Mouse (Mus musculus) intestine, embryonic 16.5 days (tissue): ENCODE measurements around the gene Gstz1. TPM values are rescaled to one million over a fixed set of nuclear protein-coding genes. Genes with fewer than 3 reads are reported as not detected.
"Not testable (repeated sequence)": the region's sequence is repeated elsewhere in the genome, so short reads cannot be mapped to it uniquely, and the experiment has no call there.

Experiments
- ATAC-seq: fragments of 200-750 bp; cut with Nextera tagmentation; 2 replicates; pipeline ENCODE4 v1.8.0; 2017; ENCODE audit warnings: moderate TSS enrichment, moderate library complexity
- H3K27ac ChIP-seq: fragments of 300-500 bp; sonication (generic); 2 replicates; pipeline ENCODE4 v1.5.1; 2014; ENCODE audit warnings: mild to moderate bottlenecking, low read length
- H3K27me3 ChIP-seq: fragments of 300-500 bp; sonication (generic); replicated peaks from 2 replicates; pipeline ENCODE4 v1.6.1; 2014; ENCODE audit warnings: low read length, control low read depth, mixed read lengths; ENCODE audit not compliant: control insufficient read depth, insufficient read depth
- H3K36me3 ChIP-seq: fragments of 300-500 bp; sonication (generic); 2 replicates; pipeline ENCODE4 v1.6.1; 2014; ENCODE audit warnings: low read length, control low read depth; ENCODE audit not compliant: control insufficient read depth, insufficient read depth
- H3K4me1 ChIP-seq: fragments of 300-500 bp; sonication (generic); 2 replicates; pipeline ENCODE4 v1.6.1; 2014; ENCODE audit warnings: low read length, control low read depth, mixed read lengths; ENCODE audit not compliant: control insufficient read depth, insufficient read depth
- H3K4me2 ChIP-seq: fragments of 300-500 bp; sonication (generic); 2 replicates; pipeline ENCODE4 v1.6.1; 2014; ENCODE audit warnings: low read depth, low read length, control low read depth
- H3K4me3 ChIP-seq: fragments of 300-500 bp; sonication (generic); 2 replicates; pipeline ENCODE4 v1.5.1; 2014; ENCODE audit warnings: mild to moderate bottlenecking, low read length
- H3K9ac ChIP-seq: fragments of 300-500 bp; sonication (generic); 2 replicates; pipeline ENCODE4 v1.6.1; 2014; ENCODE audit warnings: low read depth, low read length
- H3K9me3 ChIP-seq: fragments of 300-500 bp; sonication (generic); 2 replicates; pipeline ENCODE4 v1.6.1; 2016; ENCODE audit warnings: low read length, control low read depth; ENCODE audit not compliant: control insufficient read depth
- WGBS: fragments of 180-500 bp; shearing (Covaris S2); extraction: QIAGEN DNeasy Blood & Tissue Kit; methylation state at CpG from one replicate; pipeline ENCODE4 v1.1.7; 2014; 5-methylcytosine and 5-hydroxymethylcytosine counted together
- polyA plus RNA-seq: library from polyadenylated mRNA; unstranded; fragments of >200 nt; fragmentation: Nextera tagmentation; extraction: Ambion mirVana; gene quantifications from 2 replicates; pipeline ENCODE4 v1.2.1, GENCODE M21; 2015

Gstz1 gene
- polyA plus RNA-seq, 1 experiment from 2014 or later: 61.2 TPM

DNA sequence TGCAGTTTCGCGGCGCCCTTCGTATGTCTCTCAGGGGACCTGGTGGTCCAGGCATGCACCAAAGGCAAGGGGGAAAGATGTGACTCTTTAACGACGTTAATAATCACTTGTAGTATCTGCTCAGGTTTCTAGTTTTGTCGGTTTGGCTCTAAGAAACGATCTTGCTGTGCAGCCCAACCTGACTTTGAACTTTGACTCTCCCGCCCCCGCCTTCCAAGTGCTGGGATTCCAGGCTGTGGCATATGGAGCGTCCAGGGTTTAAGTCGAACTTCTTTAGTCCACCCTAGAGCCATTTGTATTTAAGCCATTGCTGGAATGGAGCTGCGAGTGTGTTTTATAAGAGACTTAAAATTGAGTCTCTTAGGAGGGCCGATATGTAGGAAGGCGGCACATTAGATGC is 1.2 kb downstream of the Gstz1 start:
- H3K27me3 ChIP-seq: no peaks in the 10 kb centered on the region
- H3K36me3 ChIP-seq: no peaks in the 10 kb centered on the region
- H3K9ac ChIP-seq: peak overlapping the region; percentile 89
- H3K4me2 ChIP-seq: peak overlapping the region; percentile 72
- H3K27ac ChIP-seq: peak overlapping the region; percentile 96
- peak; percentile 17; the same call in 1 of the 2 replicates for ATAC-seq
- H3K4me1 ChIP-seq: peaks cover 15% of the 10 kb centered on the region
- 13% methylated on average over 15 of the region's 15 CpGs for WGBS
- peak overlapping the region; percentile 98 for H3K4me3 ChIP-seq
- H3K9me3 ChIP-seq: no peaks in the 10 kb centered on the region

DNA sequence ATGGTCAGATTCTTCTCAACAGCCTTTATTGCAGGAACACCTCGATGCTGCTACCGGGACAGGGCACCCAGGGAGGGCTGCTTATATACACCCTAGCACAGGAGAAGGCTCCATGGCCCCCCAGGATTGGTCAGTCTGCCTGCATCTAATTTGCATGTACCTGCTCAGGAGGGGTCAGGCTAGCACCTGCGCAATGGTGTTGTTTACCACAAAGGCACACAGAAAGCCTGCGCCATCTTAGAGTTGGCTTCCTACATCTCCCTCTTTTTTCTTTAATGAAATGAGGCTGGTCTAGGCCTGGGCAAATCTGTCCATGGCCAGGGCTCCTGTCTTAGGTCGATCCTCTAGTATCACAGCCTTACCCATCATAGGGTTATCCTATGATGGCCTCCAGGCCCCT is 2.5 kb downstream of the Gstz1 start:
- ATAC-seq: no peak
- no peaks in the 10 kb centered on the region for H3K27me3 ChIP-seq
- 98% methylated on average over 5 of the region's 5 CpGs for WGBS
- H3K4me1 ChIP-seq: peaks cover 15% of the 10 kb centered on the region
- no peaks in the 10 kb centered on the region for H3K36me3 ChIP-seq
- no peak overlapping the region for H3K9ac ChIP-seq
- no peaks in the 10 kb centered on the region for H3K9me3 ChIP-seq
- no peak overlapping the region for H3K4me3 ChIP-seq
- H3K4me2 ChIP-seq: no peak overlapping the region
- H3K27ac ChIP-seq: no peak overlapping the region

DNA sequence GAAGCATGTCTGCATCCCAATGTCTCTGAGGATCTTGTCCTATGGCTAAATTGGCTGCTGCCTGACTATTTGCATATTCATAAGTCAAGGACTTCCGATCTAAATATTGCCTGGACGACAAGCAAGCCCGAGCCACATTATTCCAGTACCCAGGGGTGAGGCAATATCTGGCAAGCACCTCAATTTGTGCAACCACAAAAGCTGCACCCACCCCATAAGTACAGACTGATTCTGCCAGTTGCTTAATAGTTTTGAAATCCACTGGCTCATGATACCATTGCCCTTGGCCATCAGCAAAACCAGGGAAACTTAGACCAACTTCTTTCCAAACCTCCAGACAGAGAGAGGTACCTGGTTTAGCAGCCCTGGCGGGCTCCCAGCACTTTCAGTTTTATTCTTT is 7.5 kb downstream of the Gstz1 start:
- not testable (repeated sequence) for ATAC-seq, H3K9ac ChIP-seq, H3K27me3 ChIP-seq, H3K36me3 ChIP-seq, H3K27ac ChIP-seq, H3K4me2 ChIP-seq, H3K4me1 ChIP-seq, H3K9me3 ChIP-seq, H3K4me3 ChIP-seq
- WGBS: 94% methylated on average over 4 of the region's 4 CpGs

DNA sequence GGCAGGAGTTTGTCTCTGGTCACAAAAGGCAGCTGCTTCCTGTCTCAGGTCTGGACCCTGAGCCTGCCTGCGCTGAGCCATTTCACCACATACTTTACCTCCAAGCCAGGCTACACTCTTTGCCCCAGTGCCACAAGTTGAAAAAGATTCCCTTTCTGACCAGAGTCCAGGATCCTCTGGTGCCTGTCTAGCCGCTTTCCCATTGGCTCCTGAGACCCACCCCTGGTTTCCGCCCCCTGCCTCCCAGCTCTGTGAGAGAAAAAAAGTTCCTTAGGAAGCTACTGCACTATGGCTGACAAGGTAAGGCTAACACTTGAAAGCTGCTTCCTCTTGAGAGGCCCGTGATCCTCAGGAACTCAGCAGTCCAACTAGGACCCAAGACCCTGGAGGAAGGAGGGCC is 10.4 kb downstream of the Gstz1 start:
- Histone ChIP-seq H3K9me3 (no peaks in the 10 kb centered on the region), H3K27ac (peak overlapping the region; percentile 55), H3K4me3 (peak overlapping the region; percentile 13; the same call in 1 of the 2 replicates), H3K4me2 (peak overlapping the region; percentile 31), H3K9ac (peak overlapping the region; percentile 45; the same call in 1 of the 2 replicates), H3K36me3 (peaks cover 7% of the 10 kb centered on the region; the same call in 1 of the 2 replicates), H3K27me3 (no peaks in the 10 kb centered on the region), H3K4me1 (peaks cover 7% of the 10 kb centered on the region)
- peak; percentile 90 for ATAC-seq
- 36% methylated on average over 4 of the region's 4 CpGs for WGBS

DNA sequence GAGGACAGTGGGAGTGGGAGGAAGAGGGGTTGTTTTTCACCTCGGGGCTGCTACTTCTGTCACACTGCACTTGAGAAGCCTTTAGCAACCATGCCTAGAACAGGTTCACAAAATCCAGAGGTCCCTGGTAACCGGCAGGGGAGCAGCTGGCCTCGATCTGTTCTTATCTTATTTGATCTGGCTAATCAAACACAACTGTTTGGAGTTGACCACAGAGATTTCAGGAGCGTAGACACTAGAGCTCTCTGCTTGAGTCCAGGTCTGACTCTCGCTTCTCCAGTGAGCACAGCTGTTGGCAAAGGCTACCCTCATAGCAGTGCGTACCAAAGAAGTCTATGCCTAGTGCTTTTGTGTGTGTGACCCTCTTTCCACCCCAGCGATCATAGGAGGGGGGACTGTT is 11.1 kb downstream of the Gstz1 start:
- peak; percentile 26 for ATAC-seq
- peaks cover 7% of the 10 kb centered on the region; the same call in 1 of the 2 replicates for H3K36me3 ChIP-seq
- H3K27ac ChIP-seq: no peak overlapping the region
- H3K9ac ChIP-seq: no peak overlapping the region
- H3K4me3 ChIP-seq: no peak overlapping the region
- peaks cover 7% of the 10 kb centered on the region for H3K4me1 ChIP-seq
- WGBS: 66% methylated on average over 7 of the region's 7 CpGs
- no peaks in the 10 kb centered on the region for H3K9me3 ChIP-seq
- H3K4me2 ChIP-seq: 0 out of 2 replicates have a peak overlapping the region, but pooled peaks have one; percentile 31
- no peaks in the 10 kb centered on the region for H3K27me3 ChIP-seq

DNA sequence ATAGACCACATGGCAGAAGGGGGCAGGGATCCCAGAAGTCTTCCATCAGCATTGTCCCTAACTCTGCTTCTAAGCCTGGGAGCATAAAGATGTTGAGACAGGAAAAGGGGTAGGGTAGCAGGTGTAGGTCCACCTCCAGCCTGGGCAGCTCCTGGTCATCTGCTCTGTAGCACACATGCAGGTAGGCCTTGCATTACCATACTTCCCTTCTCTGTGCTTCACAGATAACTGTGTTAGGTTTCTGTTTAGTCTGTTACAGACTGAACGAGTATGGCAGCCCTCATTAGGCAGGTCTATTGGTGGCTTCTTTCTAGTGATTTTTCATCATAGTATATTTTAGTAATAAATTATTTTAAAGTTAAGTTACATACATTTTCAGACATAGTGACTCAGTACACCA is 13.3 kb downstream of the Gstz1 start:
- Histone ChIP-seq H3K4me2 (no peak overlapping the region), H3K4me3 (no peak overlapping the region), H3K27me3 (no peaks in the 10 kb centered on the region), H3K4me1 (peaks cover 7% of the 10 kb centered on the region), H3K27ac (no peak overlapping the region), H3K9ac (no peak overlapping the region), H3K9me3 (no peaks in the 10 kb centered on the region), H3K36me3 (peaks cover 7% of the 10 kb centered on the region; the same call in 1 of the 2 replicates)
- 54% methylated on average over 1 of the region's 1 CpGs for WGBS
- ATAC-seq: no peak

DNA sequence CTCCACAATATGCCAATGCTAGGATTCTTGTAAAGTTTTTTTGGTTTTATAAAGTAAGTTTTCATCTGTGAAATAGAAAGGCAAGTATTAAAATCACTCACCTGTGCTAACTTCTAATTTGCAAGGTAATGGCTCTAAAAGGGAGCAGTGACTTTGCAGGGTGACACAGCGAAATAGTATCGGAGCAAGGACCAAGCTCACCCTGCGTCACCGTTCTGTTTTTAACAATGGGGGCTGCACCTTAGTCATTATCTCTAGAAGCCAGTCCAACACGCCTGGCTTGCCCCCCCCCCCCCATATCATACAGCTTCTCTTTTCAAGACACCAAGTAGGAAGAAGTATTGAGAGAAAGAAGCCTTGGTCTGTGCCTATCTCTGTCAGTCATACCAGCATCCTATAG is 13.8 kb downstream of the Gstz1 start:
- Histone ChIP-seq H3K27me3 (no peaks in the 10 kb centered on the region), H3K9ac (no peak overlapping the region), H3K4me3 (no peak overlapping the region), H3K4me2 (no peak overlapping the region), H3K27ac (no peak overlapping the region), H3K4me1 (peaks cover 7% of the 10 kb centered on the region), H3K9me3 (no peaks in the 10 kb centered on the region), H3K36me3 (peaks cover 4% of the 10 kb centered on the region; the same call in 1 of the 2 replicates)
- WGBS: 87% methylated on average over 5 of the region's 5 CpGs
- no peak for ATAC-seq

DNA sequence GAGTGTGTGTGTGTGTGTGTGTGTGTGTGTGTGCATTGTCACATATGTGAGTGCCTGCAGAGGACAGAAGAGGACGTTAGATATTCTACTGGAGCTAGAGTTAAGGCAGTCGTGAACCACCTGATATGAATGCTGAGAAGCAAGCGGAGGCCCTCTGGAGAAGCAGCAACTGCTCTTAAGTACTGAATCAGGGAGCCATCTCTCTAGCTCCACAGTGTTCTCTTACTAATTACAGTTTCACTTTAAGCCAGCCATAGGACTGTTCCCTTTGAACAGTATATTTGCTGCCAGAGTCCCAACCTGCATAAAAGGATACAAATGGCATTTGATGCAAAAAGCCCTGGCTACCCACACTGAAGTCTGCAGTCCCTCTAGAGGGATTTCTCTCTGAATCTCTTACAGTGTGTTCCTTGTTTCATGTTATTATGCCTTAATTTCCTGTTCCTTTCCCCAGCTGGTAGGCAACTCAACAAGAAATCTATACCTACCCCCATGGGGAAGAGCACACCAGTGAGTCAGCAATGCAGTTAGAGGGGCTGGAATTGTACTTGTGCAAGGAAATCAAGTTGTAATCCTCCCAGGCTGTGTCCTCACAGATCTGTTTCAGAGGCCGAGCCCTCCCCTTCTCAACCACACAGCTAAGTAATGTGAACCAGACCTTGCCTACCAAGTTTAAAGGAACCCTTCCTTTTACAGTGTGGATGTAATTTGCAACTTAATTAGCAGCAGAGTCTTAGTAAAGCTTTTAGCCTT is 28.4 kb downstream of the Gstz1 start:
- Histone ChIP-seq H3K27ac (no peak overlapping the region), H3K27me3 (no peaks in the 10 kb centered on the region)
- WGBS: 76% methylated on average over 4 of the region's 4 CpGs

DNA sequence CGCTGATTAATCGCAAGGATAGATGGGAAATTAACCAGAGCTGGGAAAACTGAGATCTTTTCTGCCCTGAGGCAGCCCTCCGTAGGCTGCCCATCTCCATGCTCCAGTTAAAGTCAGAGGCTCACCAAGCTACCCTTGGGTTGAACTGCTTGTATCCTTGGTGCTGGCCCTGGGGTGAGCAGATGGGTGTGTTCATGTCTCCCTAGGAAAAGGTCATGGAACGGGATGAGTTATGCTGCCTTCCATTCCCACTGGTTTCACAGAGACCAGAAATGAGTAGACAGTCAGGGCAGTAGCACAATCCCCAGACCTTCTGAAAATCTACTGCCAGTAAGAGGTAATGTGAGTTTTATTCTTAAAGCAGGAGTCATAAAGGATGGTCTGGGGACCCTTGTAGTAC is 30.7 kb downstream of the Gstz1 start:
- Histone ChIP-seq H3K4me3 (no peak overlapping the region), H3K9ac (no peak overlapping the region), H3K27me3 (no peaks in the 10 kb centered on the region), H3K9me3 (no peaks in the 10 kb centered on the region), H3K27ac (no peak overlapping the region), H3K4me1 (no peaks in the 10 kb centered on the region), H3K4me2 (no peak overlapping the region), H3K36me3 (no peaks in the 10 kb centered on the region)
- WGBS: 98% methylated on average over 4 of the region's 4 CpGs
- ATAC-seq: no peak

More for the DNA sequence above, 28.4 kb downstream of the Gstz1 start:
- H3K4me2 ChIP-seq: no peak overlapping the region
- H3K36me3 ChIP-seq: no peaks in the 10 kb centered on the region
- H3K4me3 ChIP-seq: no peak overlapping the region
- ATAC-seq: no peak
- no peak overlapping the region for H3K9ac ChIP-seq
- H3K4me1 ChIP-seq: no peaks in the 10 kb centered on the region
- H3K9me3 ChIP-seq: no peaks in the 10 kb centered on the region
